Mouse (Mus musculus) left cerebral cortex, adult 2 months (tissue): Measurements from ENCODE around the gene Chkb. TPM values are rescaled to one million over a fixed set of nuclear protein-coding genes. Genes with fewer than 3 reads are reported as not detected.
"Not testable (repeated sequence)": the region's sequence is repeated elsewhere in the genome, so short reads cannot be mapped to it uniquely, and the experiment has no call there.

ENCODE experiments used
- DNase-seq, 2 experiments: peaks; one replicate each; pipeline ENCODE4 v3.0.0; 2021 to 2022; ENCODE audit warnings: low spot score in 2 of 2, mixed read lengths in 1 of 2; ENCODE audit errors: extremely low spot score in 1 of 2
- H3K27ac ChIP-seq: fragments of 200-600 bp; 2 replicates; pipeline ENCODE4 v1.8.1; 2022
- H3K4me3 ChIP-seq: fragments of 200-600 bp; 2 replicates; pipeline ENCODE4 v1.8.1; 2022
- CTCF ChIP-seq: fragments of 200-600 bp; IDR thresholded peaks from 2 replicates; pipeline ENCODE4 v1.8.1; 2022; ENCODE audit warnings: antibody characterized with exemption, mild to moderate bottlenecking, moderate library complexity
- intact Hi-C: fragments of 180-260 bp; cut with DNase I; formaldehyde crosslinking; loops from one replicate; pipeline ENCODE4 v1.15.1; 2025
- total RNA-seq, 2 experiments: library from RNA; stranded (reverse); gene quantifications; 2 replicates each; pipeline ENCODE4 v1.2.3; 2021

Chkb gene
- total RNA-seq, 2 experiments from 2014 or later: 42.5 to 45.2 TPM

- intact Hi-C loops: loop anchor here (2.0 kb wide), 1 partner anchor 24 kb away; the partner anchor contains the start of genes C730034F03Rik, Chkb and Gm44502
- Histone ChIP-seq H3K27ac (peak overlapping the region; percentile 96), H3K4me3 (peak overlapping the region; percentile 81)
- DNase-seq: no peak
- no peak for TF ChIP-seq CTCF
Observed at GRCm38 (mm10) chr15:89452906-89453864, 23.5 kb upstream of the Chkb start.

GRCm38 (mm10) chr15:89442486-89443070 lies 12.9 kb upstream of the Chkb start:
- DNase-seq: no peak
- TF ChIP-seq CTCF: peak; percentile 44
- Histone ChIP-seq H3K27ac (no peak overlapping the region), H3K4me3 (no peak overlapping the region)
- intact Hi-C loops: no loop called here

GRCm38 (mm10) chr15:89435878-89436277 lies 6.2 kb upstream of the Chkb start:
- no peak for DNase-seq
- no peak overlapping the region for H3K27ac ChIP-seq
- TF ChIP-seq CTCF: no peak
- no peak overlapping the region for H3K4me3 ChIP-seq
- intact Hi-C loops: no loop called here

- no peak overlapping the region for H3K4me3 ChIP-seq
- no peak overlapping the region for H3K27ac ChIP-seq
- intact Hi-C loops: no loop called here
- TF ChIP-seq CTCF: no peak
- no peak for DNase-seq
Observed at GRCm38 (mm10) chr15:89434136-89434535, 4.4 kb upstream of the Chkb start.

GRCm38 (mm10) chr15:89432946-89433345 lies 3.2 kb upstream of the Chkb start:
- TF ChIP-seq CTCF: no peak
- intact Hi-C loops: no loop called here
- Histone ChIP-seq H3K4me3 (no peak overlapping the region), H3K27ac (no peak overlapping the region)
- DNase-seq: no peak

- no peak for DNase-seq
- TF ChIP-seq CTCF: no peak
- no peak overlapping the region for H3K4me3 ChIP-seq
- intact Hi-C loops: no loop called here
- no peak overlapping the region for H3K27ac ChIP-seq
Observed at GRCm38 (mm10) chr15:89431806-89432205, 2.1 kb upstream of the Chkb start.

- DNase-seq: no peak
- no peak for TF ChIP-seq CTCF
- Histone ChIP-seq H3K4me3 (no peak overlapping the region), H3K27ac (no peak overlapping the region)
- intact Hi-C loops: no loop called here
Observed at GRCm38 (mm10) chr15:89431271-89431670, 1.6 kb upstream of the Chkb start.

- DNase-seq, H3K27ac ChIP-seq, intact Hi-C loops, H3K4me3 ChIP-seq: not testable (repeated sequence)
Observed at GRCm38 (mm10) chr15:89430771-89431170, 1.1 kb upstream of the Chkb start.

GRCm38 (mm10) chr15:89430341-89430740 lies 633 bp upstream of the Chkb start:
- no peak for DNase-seq
- intact Hi-C loops: no loop called here
- peak; percentile 24 for TF ChIP-seq CTCF
- Histone ChIP-seq H3K4me3 (peak overlapping the region; percentile 70), H3K27ac (peak overlapping the region; percentile 97)

GRCm38 (mm10) chr15:89428821-89429351 lies 822 bp downstream of the Chkb start:
- TF ChIP-seq CTCF: no peak
- intact Hi-C loops: loop anchor here (2.0 kb wide), 1 partner anchor 24 kb away; the partner anchor contains the start of gene Mapk8ip2
- H3K27ac ChIP-seq: peak overlapping the region; percentile 41; the same call in 1 of the 2 replicates
- peak overlapping the region; percentile 70 for H3K4me3 ChIP-seq
- DNase-seq: no peak

- no peak for TF ChIP-seq CTCF
- DNase-seq: no peak
- Histone ChIP-seq H3K4me3 (peak overlapping the region; percentile 70), H3K27ac (no peak overlapping the region)
- intact Hi-C loops: loop anchor here (2.0 kb wide), 1 partner anchor 25 kb away; the partner anchor contains the start of gene Mapk8ip2
Observed at GRCm38 (mm10) chr15:89428136-89428790, 1.4 kb downstream of the Chkb start.
